Mouse (Mus musculus) lung, embryonic 15.5 days (tissue): ENCODE measurements around the gene Syne1. TPM values are rescaled to one million over a fixed set of nuclear protein-coding genes. Genes with fewer than 3 reads are reported as not detected.
A peak's percentile ranks its signal among the peaks of the same experiment; 100 is the strongest.

Source experiments
- ATAC-seq: fragments of 200-750 bp; cut with Nextera tagmentation; 2 replicates; pipeline ENCODE4 v1.8.0; 2017; ENCODE audit warnings: moderate number of reproducible peaks, borderline replicate concordance; ENCODE audit not compliant: low FRiP score, low TSS enrichment; ENCODE audit errors: extremely low read depth
- H3K27ac ChIP-seq: fragments of 300-500 bp; sonication (generic); 2 replicates; pipeline ENCODE4 v1.5.1; 2015; ENCODE audit warnings: moderate library complexity, mild to moderate bottlenecking, inconsistent platforms
- H3K27me3 ChIP-seq: fragments of 300-500 bp; sonication (generic); 2 replicates; pipeline ENCODE4 v1.6.1; 2015; ENCODE audit warnings: inconsistent platforms
- H3K36me3 ChIP-seq: fragments of 300-500 bp; sonication (generic); 2 replicates; pipeline ENCODE4 v1.6.1; 2015; ENCODE audit warnings: inconsistent platforms
- H3K4me1 ChIP-seq: fragments of 300-500 bp; sonication (generic); 2 replicates; pipeline ENCODE4 v1.6.1; 2015; ENCODE audit warnings: inconsistent platforms
- H3K4me2 ChIP-seq: fragments of 300-500 bp; sonication (generic); 2 replicates; pipeline ENCODE4 v1.6.1; 2015; ENCODE audit warnings: inconsistent platforms, mild to moderate bottlenecking, moderate library complexity
- H3K4me3 ChIP-seq: fragments of 300-500 bp; sonication (generic); 2 replicates; pipeline ENCODE4 v1.5.1; 2015; ENCODE audit warnings: mild to moderate bottlenecking, inconsistent platforms
- H3K9ac ChIP-seq: fragments of 300-500 bp; sonication (generic); 2 replicates; pipeline ENCODE4 v1.6.1; 2015; ENCODE audit warnings: inconsistent platforms
- H3K9me3 ChIP-seq: fragments of 300-500 bp; sonication (generic); 2 replicates; pipeline ENCODE4 v1.6.1; 2016; ENCODE audit warnings: inconsistent platforms
- WGBS: fragments of 180-500 bp; shearing (Covaris S2); methylation state at CpG from one replicate; pipeline ENCODE4 v1.1.7; 2015; 5-methylcytosine and 5-hydroxymethylcytosine counted together
- polyA plus RNA-seq: library from polyadenylated mRNA; unstranded; fragments of >200 nt; fragmentation: Nextera tagmentation; extraction: Ambion mirVana; gene quantifications from 2 replicates; pipeline ENCODE4 v1.2.1, GENCODE M21; 2015

The Syne1 gene
- polyA plus RNA-seq, 1 experiment from 2014 or later, result 4.9 TPM

DNA sequence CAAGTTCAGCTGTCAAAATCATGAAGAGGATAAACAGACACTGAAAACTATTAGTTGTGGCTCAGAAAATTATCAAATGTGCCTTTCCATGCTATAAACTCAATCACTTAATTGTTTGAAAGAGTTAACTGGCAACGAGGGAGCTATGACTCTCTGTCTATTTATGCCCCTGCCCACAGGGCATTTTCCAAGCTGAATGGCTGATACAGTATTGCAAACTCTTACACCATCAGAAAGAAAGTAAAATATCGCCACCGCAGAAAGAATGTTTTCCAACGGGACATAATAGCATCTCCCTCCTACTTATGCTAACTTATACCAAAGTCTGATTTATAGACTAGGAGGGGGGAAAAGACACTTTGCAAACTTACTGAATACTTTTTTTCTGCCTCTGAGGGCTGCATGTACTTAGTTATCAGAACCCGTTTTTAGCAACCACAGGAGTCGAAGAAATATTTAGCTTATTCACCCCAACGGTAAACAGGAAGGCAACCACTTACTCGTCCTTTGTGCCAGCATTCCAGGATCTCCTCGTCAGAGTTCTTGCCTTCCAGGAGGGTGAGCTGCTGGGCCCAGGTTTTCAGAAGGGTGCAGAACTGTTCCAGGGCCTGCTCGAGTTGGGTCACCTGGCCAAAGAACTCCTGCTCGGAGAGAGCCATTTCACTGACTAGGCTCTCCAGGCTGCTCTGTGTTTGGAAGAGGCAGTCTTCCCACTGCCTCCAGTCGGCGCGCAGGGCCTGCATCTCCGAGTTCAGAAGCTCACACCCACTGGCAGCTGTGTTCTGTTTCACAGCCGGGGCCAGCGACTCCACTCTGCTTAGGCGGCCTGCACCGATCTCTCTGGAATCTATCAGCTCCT lies 262.3 kb downstream of the Syne1 start:
- Histone ChIP-seq H3K27ac (peak overlapping the region; percentile 92), H3K27me3 (no peaks in the 10 kb centered on the region), H3K4me2 (peak overlapping the region; percentile 48), H3K4me3 (peak overlapping the region; percentile 31), H3K4me1 (peaks cover 12% of the 10 kb centered on the region), H3K36me3 (no peaks in the 10 kb centered on the region), H3K9ac (peak overlapping the region; percentile 38; the same call in 1 of the 2 replicates), H3K9me3 (no peaks in the 10 kb centered on the region)
- WGBS, result 11% methylated on average over 19 of the region's 19 CpGs
- ATAC-seq, result peak; percentile 91

DNA sequence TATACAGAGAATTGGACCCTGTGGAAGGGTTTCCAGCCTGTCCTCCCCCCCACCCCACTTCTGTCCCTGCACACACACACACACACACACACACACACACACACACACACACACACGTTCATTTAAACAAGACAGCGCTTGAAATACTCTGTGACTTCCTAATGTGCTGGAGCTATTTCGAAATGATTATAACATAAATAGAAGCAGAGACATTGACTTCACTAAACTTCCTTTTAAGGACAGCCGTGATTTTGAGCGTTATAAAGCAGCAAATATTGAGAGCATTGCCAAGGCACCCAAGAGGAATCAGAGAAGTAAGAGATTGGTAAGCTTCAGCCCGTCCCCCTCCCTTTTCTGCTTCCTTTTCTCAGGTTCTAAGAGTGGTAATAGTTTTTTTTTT lies 263.0 kb downstream of the Syne1 start:
- H3K27ac ChIP-seq, result peak overlapping the region; percentile 92
- no peak overlapping the region for H3K9ac ChIP-seq
- 26% methylated on average over 6 of the region's 6 CpGs for WGBS
- ATAC-seq, result peak; percentile 68; the same call in 1 of the 2 replicates
- no peaks in the 10 kb centered on the region for H3K36me3 ChIP-seq
- peak overlapping the region; percentile 31 for H3K4me3 ChIP-seq
- H3K27me3 ChIP-seq, result no peaks in the 10 kb centered on the region
- H3K4me2 ChIP-seq, result peak overlapping the region; percentile 48
- H3K9me3 ChIP-seq, result no peaks in the 10 kb centered on the region
- peaks cover 12% of the 10 kb centered on the region for H3K4me1 ChIP-seq

DNA sequence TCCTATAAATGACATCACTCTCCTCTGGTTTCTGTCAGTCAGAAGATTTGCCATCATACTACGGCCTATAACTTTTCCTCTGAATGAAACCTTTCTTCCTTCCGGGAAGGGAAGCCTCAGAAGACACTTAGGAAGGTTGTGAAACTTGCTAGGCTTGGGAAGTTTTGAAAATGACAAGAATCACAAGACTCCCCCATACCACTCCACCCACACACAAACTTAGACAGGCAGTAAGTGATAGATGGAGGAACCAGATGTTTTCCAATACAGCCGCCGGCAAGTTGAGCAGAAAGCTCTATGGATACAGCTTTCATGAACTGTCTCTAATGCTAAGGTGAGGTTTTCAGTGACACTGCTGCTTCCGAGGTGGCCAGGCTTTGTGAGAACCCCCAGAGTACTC lies 275.5 kb downstream of the Syne1 start:
- H3K36me3 ChIP-seq, result no peaks in the 10 kb centered on the region
- H3K4me2 ChIP-seq, result no peak overlapping the region
- ATAC-seq, result no peak
- WGBS, result 63% methylated on average over 5 of the region's 5 CpGs
- no peak overlapping the region for H3K27ac ChIP-seq
- H3K9me3 ChIP-seq, result no peaks in the 10 kb centered on the region
- H3K4me1 ChIP-seq, result no peaks in the 10 kb centered on the region
- H3K27me3 ChIP-seq, result no peaks in the 10 kb centered on the region
- H3K9ac ChIP-seq, result no peak overlapping the region
- no peak overlapping the region for H3K4me3 ChIP-seq

DNA sequence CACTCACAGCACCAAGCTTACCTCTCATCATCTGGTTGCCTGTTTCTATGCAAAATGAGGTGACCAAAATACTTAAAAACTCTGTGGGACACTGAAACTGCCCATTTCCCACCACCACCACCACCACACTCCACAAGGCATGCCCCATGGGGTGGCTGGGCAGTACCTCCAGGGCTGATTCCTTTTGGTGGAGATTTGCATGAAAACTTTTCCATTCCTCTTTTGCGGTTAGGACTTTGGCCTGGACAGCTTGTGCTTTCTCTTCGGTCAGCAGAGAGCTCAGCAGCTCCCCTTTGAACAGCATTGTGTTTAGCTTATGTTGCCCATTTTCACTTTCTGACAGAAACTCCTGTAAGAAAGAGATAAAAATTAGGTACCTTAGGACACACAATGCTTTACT lies 280.6 kb downstream of the Syne1 start:
- 70% methylated on average over 2 of the region's 2 CpGs for WGBS
- no peak overlapping the region for H3K9ac ChIP-seq
- ATAC-seq, result no peak
- no peaks in the 10 kb centered on the region for H3K27me3 ChIP-seq
- no peaks in the 10 kb centered on the region for H3K36me3 ChIP-seq
- no peaks in the 10 kb centered on the region for H3K4me1 ChIP-seq
- no peak overlapping the region for H3K27ac ChIP-seq
- H3K9me3 ChIP-seq, result no peaks in the 10 kb centered on the region
- no peak overlapping the region for H3K4me3 ChIP-seq
- no peak overlapping the region for H3K4me2 ChIP-seq

DNA sequence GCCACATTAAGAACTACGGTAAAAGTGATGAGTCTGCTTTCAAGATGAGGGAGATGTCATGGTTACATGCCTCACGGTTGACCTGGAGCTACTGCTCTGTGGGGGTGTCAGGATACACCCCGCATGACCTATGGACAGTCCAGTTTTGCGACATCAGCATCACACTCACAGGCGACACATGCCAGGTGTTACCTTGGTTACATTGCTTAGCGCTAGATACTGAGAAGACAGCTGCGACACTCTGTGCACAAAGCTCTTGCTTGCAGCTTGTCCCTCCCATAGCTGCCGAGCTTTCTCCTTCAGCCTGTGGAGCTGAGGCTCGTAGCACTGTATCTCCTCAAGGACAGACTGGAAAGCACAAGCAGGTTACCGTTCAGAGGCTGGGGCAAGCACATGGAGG lies 286.9 kb downstream of the Syne1 start:
- Histone ChIP-seq H3K27ac (no peak overlapping the region), H3K4me2 (no peak overlapping the region), H3K4me1 (no peaks in the 10 kb centered on the region), H3K27me3 (no peaks in the 10 kb centered on the region), H3K9ac (no peak overlapping the region), H3K36me3 (peaks cover 2% of the 10 kb centered on the region; the same call in 1 of the 2 replicates), H3K9me3 (no peaks in the 10 kb centered on the region), H3K4me3 (no peak overlapping the region)
- 44% methylated on average over 10 of the region's 10 CpGs for WGBS
- no peak for ATAC-seq

DNA sequence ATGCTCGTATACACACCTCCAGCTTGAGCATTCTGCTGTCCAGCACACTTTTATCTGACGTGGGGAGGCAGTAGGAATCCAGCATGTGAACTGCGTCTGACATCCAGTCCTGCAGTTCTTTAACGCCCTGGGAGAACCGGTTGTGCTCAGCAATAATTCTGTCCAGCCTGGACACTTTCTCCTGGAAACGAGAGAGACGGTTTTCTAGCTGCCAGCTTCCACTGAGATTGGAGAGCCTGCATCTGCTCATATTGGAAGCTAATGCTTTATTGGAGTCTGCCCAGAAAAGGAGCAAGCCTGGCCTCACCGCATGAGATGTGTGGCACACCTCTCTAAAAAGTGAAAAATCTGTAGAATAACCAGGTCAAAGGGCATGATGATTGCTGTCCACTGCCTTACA lies 288.6 kb downstream of the Syne1 start:
- Histone ChIP-seq H3K27me3 (no peaks in the 10 kb centered on the region), H3K4me1 (no peaks in the 10 kb centered on the region), H3K9ac (no peak overlapping the region), H3K27ac (no peak overlapping the region), H3K4me2 (no peak overlapping the region), H3K36me3 (peaks cover 12% of the 10 kb centered on the region), H3K9me3 (no peaks in the 10 kb centered on the region), H3K4me3 (no peak overlapping the region)
- no peak for ATAC-seq
- WGBS, result 64% methylated on average over 8 of the region's 8 CpGs

DNA sequence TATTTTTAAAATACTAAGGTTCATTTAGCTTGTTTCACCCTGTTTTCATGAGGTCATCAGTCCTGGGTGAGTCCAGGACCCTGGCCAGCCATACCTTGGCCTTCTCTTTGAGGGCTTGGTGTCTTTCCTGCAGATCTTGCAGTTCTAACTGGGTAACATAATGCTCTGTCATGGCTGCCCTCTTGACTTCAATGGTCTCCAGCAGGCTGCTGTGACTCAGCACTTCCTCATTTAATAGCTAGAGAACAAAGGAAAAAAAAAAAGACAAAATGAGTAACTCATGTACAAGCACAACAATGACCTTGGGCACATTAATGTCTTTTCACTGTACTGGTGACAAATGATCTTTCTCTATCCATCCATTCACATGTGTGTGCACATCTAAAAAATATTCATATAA lies 294.6 kb downstream of the Syne1 start:
- no peak overlapping the region for H3K27ac ChIP-seq
- no peaks in the 10 kb centered on the region for H3K9me3 ChIP-seq
- peaks cover 22% of the 10 kb centered on the region for H3K36me3 ChIP-seq
- no peak overlapping the region for H3K4me3 ChIP-seq
- no peak overlapping the region for H3K4me2 ChIP-seq
- no peaks in the 10 kb centered on the region for H3K27me3 ChIP-seq
- ATAC-seq, result no peak
- no peaks in the 10 kb centered on the region for H3K4me1 ChIP-seq
- H3K9ac ChIP-seq, result no peak overlapping the region

DNA sequence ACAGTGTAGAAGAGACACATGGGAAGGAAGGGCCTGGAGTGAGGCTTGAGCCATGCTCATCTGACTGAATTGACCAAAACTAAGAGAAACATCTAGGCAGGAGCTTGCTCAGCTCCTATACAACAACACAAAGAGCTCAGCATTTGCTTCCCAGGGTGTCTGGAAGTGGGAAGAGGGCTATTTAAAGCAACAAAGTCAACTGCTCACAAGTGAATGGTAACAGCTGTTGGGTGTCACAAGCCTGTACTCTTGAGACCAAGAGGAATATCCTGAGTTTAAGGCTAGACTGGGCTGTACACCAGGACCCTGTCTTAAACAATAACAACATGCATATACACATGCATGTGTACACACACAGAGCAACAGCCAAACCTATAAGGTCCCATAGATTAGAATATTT lies 297.5 kb downstream of the Syne1 start:
- Histone ChIP-seq H3K4me3 (no peak overlapping the region), H3K4me1 (no peaks in the 10 kb centered on the region), H3K36me3 (peaks cover 15% of the 10 kb centered on the region), H3K27ac (no peak overlapping the region), H3K9ac (no peak overlapping the region), H3K9me3 (no peaks in the 10 kb centered on the region), H3K4me2 (no peak overlapping the region), H3K27me3 (no peaks in the 10 kb centered on the region)
- no peak for ATAC-seq

DNA sequence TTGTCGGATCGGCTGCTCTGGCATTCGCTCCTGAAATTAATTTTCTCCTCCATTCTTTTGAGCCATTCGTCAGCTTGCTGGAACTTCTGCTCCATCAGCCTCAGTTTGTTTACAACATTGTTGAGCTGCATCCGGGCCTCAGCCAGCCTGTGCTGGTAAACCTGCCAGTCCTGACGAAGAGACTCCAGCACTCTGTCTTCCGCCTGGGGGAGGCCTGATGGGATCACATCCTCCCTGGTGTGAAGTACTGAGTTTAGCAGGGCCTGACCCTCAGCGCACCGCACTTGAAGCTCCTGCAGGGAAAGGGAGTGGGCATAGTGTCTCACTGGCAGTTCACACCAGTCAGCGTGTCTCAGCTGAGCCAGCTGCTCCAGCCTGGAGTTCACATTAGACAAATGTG lies 300.6 kb downstream of the Syne1 start:
- Histone ChIP-seq H3K36me3 (peaks cover 6% of the 10 kb centered on the region; the same call in 1 of the 2 replicates), H3K27ac (no peak overlapping the region), H3K4me3 (no peak overlapping the region), H3K4me2 (no peak overlapping the region), H3K4me1 (no peaks in the 10 kb centered on the region), H3K27me3 (no peaks in the 10 kb centered on the region), H3K9ac (no peak overlapping the region), H3K9me3 (no peaks in the 10 kb centered on the region)
- peak; percentile 67 for ATAC-seq
- 34% methylated on average over 10 of the region's 10 CpGs for WGBS

DNA sequence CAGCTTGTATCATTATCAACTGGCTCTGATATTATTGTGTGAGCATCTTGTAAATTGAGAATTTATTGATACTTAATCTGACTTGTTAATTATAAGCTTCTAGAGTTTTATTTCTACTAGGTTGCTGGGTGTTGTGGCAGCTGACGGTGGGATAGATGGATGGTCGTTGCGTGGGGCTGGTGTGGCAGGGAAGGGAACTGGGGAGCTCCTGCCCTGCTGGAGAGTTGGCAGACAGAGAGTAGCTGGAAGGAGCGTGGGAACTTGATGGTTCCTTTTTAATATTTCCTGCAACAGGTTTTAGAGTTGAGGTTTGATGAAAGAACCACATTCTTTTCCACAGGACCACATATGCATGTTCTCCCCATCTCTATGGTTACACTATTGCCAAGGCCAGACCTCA lies 311.6 kb downstream of the Syne1 start:
- no peak for ATAC-seq
- no peaks in the 10 kb centered on the region for H3K9me3 ChIP-seq
- H3K4me3 ChIP-seq, result no peak overlapping the region
- no peaks in the 10 kb centered on the region for H3K27me3 ChIP-seq
- H3K9ac ChIP-seq, result no peak overlapping the region
- no peak overlapping the region for H3K4me2 ChIP-seq
- no peak overlapping the region for H3K27ac ChIP-seq
- 73% methylated on average over 4 of the region's 4 CpGs for WGBS
- H3K36me3 ChIP-seq, result no peaks in the 10 kb centered on the region
- H3K4me1 ChIP-seq, result no peaks in the 10 kb centered on the region

DNA sequence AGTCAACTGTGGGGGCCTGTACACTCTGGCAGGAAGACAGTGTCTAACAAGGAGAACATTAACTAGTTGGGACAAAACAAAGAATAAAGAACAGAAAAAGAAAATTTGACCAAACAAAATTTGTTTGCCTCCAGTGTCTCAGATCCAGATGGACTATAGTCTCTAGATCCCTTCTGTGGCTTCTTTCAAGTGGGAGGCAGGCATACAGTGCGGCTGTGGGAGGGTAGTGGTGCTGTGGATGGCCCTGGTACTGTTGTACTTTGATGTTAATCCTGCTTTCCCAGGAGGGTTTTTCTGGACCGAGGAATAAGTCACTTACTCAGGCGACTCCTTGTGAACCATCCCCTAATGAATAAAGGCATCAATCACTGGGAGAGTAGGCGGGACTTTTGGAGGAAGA lies 314.4 kb downstream of the Syne1 start:
- Histone ChIP-seq H3K27me3 (no peaks in the 10 kb centered on the region), H3K4me2 (no peak overlapping the region), H3K36me3 (0 out of 2 replicates have a peak, but pooled peaks cover 7% of the 10 kb centered on the region), H3K4me1 (no peaks in the 10 kb centered on the region), H3K27ac (no peak overlapping the region), H3K4me3 (no peak overlapping the region), H3K9me3 (no peaks in the 10 kb centered on the region), H3K9ac (no peak overlapping the region)
- 50% methylated on average over 4 of the region's 4 CpGs for WGBS
- ATAC-seq, result no peak

DNA sequence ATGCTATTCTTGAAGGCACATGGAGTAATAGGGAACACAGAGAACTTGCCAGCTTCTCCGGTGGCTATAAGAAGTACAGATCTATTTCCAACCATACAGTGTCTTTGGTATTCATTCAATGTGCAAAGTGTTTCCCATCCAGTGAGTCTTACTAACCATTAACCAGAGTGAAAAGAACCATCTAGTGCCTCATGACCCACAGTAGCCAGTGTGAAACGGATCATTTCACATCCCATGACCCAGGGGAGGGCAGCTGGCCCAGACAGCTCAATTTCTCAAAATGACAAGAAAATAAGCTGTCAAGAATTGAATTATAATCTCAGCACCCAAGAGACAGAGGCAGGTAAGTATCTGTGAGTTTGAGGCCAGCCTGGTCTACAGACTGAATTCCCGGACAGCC lies 315.1 kb downstream of the Syne1 start:
- Histone ChIP-seq H3K9me3 (no peaks in the 10 kb centered on the region), H3K27me3 (no peaks in the 10 kb centered on the region), H3K9ac (no peak overlapping the region), H3K4me1 (no peaks in the 10 kb centered on the region), H3K36me3 (0 out of 2 replicates have a peak, but pooled peaks cover 9% of the 10 kb centered on the region), H3K4me3 (no peak overlapping the region), H3K27ac (no peak overlapping the region), H3K4me2 (no peak overlapping the region)
- no peak for ATAC-seq
- WGBS, result 81% methylated on average over 3 of the region's 3 CpGs
